Mouse (Mus musculus) central nervous system, embryonic 14 days (tissue): ENCODE measurements around the gene Trpt1. TPM values are rescaled to one million over a fixed set of nuclear protein-coding genes. Genes with fewer than 3 reads are reported as not detected.

Source experiments
- polyA plus RNA-seq: library from polyadenylated mRNA; depleted of rRNA; stranded (reverse); fragments of >200 nt; gene quantifications from 2 replicates; pipeline ENCODE4 v1.2.3, GENCODE M21; 2012; rRNA removed

Trpt1 gene
- 16.4 and 18.5 TPM in 2 replicates for polyA plus RNA-seq

DNA sequence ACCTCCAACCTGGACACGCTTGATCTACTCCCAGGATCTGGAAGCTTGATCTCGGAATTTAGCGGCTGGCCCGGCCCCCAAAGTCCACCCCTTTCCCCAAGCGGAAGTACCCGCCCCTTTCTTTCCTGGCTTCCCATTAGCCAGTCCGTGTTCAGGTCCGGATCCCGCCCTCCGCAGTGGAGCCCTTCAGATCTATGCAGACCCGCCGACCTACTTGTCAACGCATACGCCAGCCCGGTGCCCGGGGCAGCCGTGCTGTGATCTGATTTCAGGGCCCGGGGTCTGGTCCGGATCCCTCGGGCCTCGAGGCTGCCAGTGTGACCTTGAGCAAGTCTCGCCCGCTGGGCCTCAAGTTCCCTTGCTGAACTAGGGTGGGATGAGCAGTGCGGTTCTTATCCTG is at the start of gene Trpt1, which contains the start of gene Nudt22:
Gene Trpt1 (plus strand): TSS at position 126 of the 400 bp plus-strand sequence.
Gene Nudt22 (minus strand): TSS at position 112 of the 400 bp plus-strand sequence.

DNA sequence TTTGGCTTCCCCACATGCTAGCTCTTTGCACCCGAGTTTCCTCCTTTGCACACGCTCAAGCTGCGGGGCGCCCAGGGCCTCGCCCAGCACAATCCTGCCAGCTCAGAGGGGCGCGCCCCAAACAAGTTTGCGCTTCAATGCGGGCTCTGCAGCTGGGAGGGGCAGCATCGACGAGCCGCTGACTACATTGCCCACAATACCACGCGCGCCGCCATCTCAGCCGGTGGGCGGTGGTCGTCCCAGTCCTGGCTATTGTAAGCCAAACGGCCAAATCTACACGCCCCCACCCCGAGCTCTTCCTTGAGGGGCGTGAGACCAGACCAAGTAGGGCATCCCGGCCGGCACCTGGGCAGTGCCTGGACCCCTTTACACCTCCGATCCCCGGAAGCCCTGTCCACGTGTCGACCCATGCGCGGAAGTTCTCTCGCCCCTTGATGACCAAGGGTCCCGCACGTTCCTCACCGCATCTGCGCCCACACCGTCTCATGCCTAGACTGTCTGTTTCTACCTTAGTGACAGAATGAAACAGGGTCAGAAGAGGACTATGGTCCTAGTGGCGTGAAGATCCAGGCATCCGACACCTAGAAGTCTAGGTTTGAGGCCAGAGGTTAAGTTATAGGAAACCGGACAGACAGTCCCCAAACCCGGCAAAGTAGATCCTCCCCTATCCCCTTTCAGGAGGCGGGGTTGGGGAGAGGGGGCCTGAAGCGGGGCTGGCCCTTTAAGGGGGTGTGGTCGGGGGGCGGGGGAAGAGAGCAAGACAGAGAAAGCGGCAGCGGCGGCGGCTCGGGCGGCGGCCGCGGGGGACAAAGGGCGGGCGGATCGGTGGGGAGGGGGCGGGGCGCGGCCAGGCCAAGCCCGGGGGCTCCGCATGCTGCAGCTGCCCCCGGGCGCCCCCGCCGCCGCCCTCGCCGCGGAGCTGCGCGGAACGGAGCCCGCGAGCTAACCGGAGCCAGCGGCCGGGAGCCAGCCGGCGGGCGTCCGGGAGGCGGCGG is 21.4 kb upstream of the Trpt1 start, which contains the start of gene Ppp1r14b:
Gene Ppp1r14b (plus strand): TSS at position 758 of the 995 bp plus-strand sequence.

DNA sequence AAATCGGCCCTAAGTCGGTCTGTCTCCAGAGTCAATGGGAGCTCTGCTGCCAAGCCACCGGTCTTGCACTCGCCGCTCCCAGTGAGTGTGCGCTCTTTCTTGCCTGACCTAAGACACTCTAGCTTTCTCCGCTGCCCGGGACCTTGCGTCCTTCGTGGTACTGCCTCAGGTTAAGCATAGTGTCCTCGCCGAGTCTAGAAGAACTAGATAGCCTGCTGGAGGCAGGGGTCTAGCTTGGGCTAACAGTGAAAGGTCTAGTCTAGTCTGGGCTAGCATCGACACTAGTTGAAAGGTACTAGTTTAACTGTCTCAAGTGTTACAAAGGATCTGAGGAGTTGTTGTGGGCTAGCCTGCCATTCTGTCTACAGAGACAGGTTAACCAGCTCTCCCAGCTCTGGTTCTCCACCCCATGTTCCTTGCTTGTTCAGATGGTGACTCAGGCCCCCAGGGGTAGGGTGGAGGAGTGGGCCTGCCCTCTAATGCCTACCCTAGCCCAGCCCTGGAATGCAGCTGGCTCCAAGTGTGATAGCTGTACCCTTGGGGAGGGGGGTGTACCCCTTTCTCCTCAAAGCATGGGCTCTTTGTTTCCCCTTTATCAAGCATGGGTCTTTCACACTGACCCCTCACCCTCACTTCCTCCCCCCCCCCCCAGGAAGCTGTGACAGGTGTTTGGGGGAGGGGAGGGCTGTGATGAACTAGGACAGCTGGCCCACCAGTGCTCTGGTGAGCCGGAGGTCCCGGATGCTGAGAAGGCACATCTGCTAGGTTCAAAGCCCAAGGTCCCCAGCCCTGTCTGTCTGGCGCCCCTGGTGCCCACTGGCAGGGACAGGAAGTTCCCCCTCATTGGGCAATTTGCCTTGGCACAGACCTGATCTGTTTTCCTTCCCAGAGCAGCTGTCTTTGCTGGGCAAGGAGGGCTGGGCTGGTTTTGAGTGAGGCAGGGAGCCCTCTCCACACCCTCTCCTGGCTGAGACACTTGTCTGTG is 20.1 kb upstream of the Trpt1 start, which contains the start of gene Plcb3:
Gene Plcb3 (minus strand): TSS at position 934 of the 985 bp plus-strand sequence.

DNA sequence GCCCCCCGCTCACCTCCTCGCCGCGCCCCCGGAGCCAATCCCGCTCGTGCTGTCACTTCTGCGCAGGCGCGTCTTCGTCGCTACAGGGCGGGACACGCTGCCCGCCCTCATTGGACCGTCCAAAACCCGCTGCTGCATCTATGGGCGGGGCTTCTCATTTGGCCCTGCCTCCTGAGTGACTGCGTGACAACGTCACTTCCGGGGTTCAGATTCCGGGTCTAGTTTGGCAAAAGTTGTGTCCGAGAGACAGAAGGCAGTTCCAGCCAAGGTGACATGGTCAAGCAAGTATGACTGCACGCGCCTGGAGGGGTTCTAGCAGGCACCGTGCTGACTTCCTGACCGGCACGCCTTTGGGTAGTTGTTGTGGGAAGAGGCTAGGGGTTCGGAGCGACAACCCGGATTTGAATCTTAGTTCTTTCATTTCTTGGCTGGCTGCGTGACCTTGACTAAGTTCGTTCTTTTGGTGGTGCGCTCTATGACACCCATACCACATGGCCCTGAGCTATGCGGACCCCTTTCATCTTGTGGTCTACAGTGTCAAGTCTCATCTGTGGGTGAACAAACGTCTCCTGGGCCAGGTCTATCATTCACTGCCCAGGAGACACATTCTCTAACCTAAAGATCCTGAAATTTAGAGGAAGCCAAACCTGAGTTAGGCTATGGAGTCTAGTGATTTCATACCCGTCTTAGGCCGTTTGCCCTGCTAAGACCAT is 15.4 kb upstream of the Trpt1 start, which contains the start of gene Fkbp2:
Gene Fkbp2 (minus strand): TSS at position 121 of the 713 bp plus-strand sequence.

DNA sequence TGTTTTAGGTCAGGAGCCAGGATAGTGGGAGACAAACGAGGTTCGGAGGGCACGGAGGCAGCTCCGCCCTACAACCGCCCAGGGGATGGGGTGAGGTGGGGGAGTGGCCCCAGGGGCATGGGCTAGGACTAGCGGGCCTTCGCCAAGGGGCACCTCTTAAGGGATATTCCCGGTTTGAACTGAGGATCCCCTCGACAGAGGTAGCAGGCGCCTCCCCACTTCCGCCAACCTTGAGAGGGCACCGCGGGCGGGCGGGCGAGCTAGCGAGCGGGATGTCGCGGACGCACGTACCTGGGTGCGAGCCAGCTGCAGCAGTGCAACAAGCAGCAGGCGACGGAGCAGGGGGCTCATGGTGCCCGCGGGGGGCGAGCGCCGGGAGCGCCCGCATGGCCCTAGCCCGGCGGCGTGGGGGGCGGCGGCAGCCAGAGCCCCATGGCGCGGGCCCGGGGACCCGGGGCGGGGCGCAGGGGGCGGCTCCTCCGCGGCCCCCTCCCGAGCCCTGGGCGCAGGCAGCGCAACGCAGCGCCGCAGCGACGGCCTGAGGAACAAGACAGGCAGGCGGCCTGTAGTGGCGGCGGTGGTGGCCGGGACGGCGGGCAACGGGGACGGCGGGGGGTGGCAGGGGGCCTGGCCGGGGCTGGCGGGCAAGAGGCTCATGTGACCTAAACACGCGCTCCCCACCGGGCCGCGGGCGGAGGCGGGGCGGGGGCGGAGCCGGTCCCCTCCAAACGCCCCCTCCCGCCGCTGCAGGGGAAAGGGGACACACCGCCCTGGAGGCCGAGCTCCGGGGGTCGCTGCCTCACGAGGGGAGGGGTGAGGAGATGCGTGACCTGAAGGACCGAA is 8.6 kb upstream of the Trpt1 start, which contains the start of gene Vegfb:
Gene Vegfb (minus strand): TSS at position 591 of the 843 bp plus-strand sequence.

DNA sequence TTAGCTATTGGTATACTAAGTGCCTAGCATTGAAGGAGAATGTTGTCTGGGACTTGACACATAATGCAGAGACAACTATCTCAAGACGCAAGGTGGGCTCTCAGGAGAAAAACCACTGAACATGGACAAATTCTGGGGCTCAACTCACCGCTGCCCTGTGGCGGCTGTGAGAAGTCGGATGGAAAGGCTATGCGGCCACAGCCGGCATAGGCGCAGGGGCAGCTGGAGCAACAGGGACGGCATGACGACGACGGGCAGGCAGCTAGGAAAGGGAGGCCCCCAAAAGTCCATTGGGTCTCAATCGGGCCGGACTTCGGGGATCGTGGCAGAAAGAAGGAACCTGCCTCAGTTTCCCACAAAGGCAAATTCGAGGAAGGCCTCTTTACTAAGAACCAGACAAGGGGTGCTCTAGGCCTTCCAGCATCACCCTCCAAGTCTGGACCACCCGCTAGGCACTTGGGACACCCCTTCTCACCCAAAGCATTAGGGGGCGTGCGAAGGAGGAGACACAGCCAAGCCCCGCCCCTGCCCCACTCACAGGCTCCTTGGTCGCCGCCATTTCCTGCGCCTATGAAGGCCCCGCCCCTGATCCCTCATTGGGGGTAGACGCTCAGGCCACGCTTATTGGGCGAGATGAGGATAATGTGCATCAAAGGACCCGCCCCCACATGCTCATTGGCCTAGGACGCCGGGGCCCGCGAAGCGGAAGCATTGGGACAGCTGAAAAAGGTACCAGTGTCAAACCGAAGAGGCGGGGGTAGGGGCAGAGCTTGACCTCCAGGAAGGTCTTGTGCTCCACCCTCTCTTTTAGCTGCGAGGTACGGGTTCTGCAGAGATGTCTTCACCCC is 3.7 kb upstream of the Trpt1 start, which contains the start of gene Dnajc4:
Gene Dnajc4 (minus strand): TSS at position 562 of the 848 bp plus-strand sequence.

DNA sequence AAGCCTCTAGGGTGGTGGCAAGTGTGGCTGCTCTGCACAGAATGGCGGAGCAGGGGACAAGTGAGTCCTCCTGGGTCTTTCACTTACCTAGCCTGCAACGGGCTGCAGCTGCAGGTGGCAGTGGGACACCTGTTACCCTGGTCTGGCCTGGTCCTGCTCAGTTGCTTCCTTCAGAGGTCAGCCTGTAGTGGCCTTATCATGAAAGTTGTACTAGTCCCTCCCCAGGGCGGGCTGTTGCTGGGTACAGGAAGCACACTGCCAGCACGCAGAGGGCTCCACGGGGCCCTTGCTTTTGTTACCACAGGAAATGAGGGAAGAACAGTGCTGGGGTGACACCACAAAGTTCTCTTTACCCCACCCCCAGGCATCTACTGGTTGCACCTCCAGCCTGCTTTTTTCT is 23.3 kb downstream of the Trpt1 start, which contains the start of gene Fermt3:
Gene Fermt3 (minus strand): TSS at position 279 of the 400 bp plus-strand sequence.

DNA sequence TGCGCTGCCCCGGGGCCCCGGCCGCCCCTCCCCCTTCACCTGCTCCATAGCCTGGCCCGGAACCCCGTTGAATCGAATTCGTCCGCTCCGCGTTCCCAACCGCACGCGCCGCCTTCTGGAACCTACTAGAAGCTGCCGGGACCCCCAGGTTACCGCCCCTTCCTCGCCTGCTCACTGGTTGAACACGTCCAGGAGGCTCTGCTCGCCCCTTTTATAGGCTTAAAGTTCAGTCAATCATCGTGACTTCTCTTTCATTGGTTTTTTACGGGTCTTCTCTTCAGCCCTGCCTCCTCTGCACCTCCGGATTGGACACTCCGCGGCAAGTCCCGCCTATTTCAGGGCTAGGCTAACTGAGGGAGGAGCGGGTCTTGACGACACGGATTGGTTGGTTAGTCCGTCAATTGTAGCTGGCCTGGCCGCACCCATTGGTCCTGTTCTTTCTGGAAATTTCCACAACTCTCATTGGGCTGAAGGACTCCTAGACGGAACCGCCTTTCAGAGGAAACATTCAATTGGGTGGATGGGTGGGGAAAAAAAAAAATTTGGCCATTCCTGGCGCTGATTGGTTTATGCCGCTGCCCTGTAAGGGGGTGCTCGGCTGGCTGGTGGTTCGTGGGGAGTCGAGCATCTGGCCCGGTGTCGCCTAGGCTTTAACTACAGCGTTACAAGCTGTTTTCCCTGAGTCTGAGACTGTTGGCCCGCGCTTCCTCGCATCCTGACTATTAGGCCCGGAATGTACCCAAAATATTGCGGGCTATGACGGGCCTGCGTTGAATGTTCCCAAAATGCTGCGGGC is 44.1 kb downstream of the Trpt1 start, which contains the start of gene Stip1:
Gene Stip1 (minus strand): TSS at position 127 of the 796 bp plus-strand sequence.

Other genes starting within 250 kb of the Trpt1 start
- 5.8 and 10.8 TPM in 2 replicates for gene Rps6ka4, start 155.5 kb upstream of the Trpt1 start, polyA plus RNA-seq
- 1.2 and 1.5 TPM in 2 replicates for gene Ccdc88b, start 137.9 kb upstream of the Trpt1 start, polyA plus RNA-seq
- gene Trmt112, start 86.4 kb upstream of the Trpt1 start, polyA plus RNA-seq: 154 and 159 TPM in 2 replicates
- 175 and 190 TPM in 2 replicates for gene Prdx5, start 86.0 kb upstream of the Trpt1 start, polyA plus RNA-seq
- gene Esrra, start 74.3 kb upstream of the Trpt1 start, polyA plus RNA-seq: 32.1 and 36.0 TPM in 2 replicates
- 1.3 and 2.5 TPM in 2 replicates for gene Catsperz, start 70.8 kb upstream of the Trpt1 start, polyA plus RNA-seq
- gene Kcnk4, start 61.6 kb upstream of the Trpt1 start, polyA plus RNA-seq: 1.2 and 1.7 TPM in 2 replicates
- gene Bad, start 54.3 kb upstream of the Trpt1 start, polyA plus RNA-seq: 66.9 and 72.7 TPM in 2 replicates
- 68.1 and 72.4 TPM in 2 replicates for gene Gpr137, start 53.7 kb upstream of the Trpt1 start, polyA plus RNA-seq
- 339 and 374 TPM in 2 replicates for gene Ppp1r14b, start 21.2 kb upstream of the Trpt1 start, polyA plus RNA-seq
- gene Plcb3, start 19.7 kb upstream of the Trpt1 start, polyA plus RNA-seq: 26.2 and 38.2 TPM in 2 replicates
- gene Fkbp2, start 15.6 kb upstream of the Trpt1 start, polyA plus RNA-seq: 61.1 and 75.9 TPM in 2 replicates
- gene Vegfb, start 8.5 kb upstream of the Trpt1 start, polyA plus RNA-seq: 30.0 and 38.5 TPM in 2 replicates
- 30.4 and 31.6 TPM in 2 replicates for gene Dnajc4, start 3.6 kb upstream of the Trpt1 start, polyA plus RNA-seq
- gene Nudt22, start within 50 bp of the Trpt1 start, polyA plus RNA-seq: 16.0 and 16.1 TPM in 2 replicates
- gene Fermt3, start 23.3 kb downstream of the Trpt1 start, polyA plus RNA-seq: 5.4 and 5.5 TPM in 2 replicates
- gene Stip1, start 43.8 kb downstream of the Trpt1 start, polyA plus RNA-seq: 177 and 196 TPM in 2 replicates
- 5.6 and 9.3 TPM in 2 replicates for gene Macrod1, start 60.7 kb downstream of the Trpt1 start, polyA plus RNA-seq
- gene Flrt1, start 109.6 kb downstream of the Trpt1 start, polyA plus RNA-seq: 3.0 and 3.3 TPM in 2 replicates
- gene Otub1, start 210.2 kb downstream of the Trpt1 start, polyA plus RNA-seq: 162 and 172 TPM in 2 replicates
- 562 and 588 TPM in 2 replicates for gene Cox8a, start 221.5 kb downstream of the Trpt1 start, polyA plus RNA-seq
- 68.7 and 70.7 TPM in 2 replicates for gene Naa40, start 245.1 kb downstream of the Trpt1 start, polyA plus RNA-seq